Mouse (Mus musculus): ENCODE measurements around the gene Rabl6.

Rabl6 gene

GRCm38 (mm10) chr2:25607761-25608622 is at the start of gene Rabl6:
TSS of gene Rabl6 (minus strand) at chr2:25608521.
- peak; percentile 91 to 97 for DNase-seq (ENCODE audit: inconsistent age in 2 of 2, low spot score in 1 of 2)

GRCm38 (mm10) chr2:25657652-25658051 is 49.3 kb upstream of the Rabl6 start, which contains the start of gene Lcn5:
TSS of gene Lcn5 (plus strand) at chr2:25657952.
- no peak for DNase-seq (ENCODE audit: inconsistent age in 2 of 2, low spot score in 1 of 2)

DNA sequence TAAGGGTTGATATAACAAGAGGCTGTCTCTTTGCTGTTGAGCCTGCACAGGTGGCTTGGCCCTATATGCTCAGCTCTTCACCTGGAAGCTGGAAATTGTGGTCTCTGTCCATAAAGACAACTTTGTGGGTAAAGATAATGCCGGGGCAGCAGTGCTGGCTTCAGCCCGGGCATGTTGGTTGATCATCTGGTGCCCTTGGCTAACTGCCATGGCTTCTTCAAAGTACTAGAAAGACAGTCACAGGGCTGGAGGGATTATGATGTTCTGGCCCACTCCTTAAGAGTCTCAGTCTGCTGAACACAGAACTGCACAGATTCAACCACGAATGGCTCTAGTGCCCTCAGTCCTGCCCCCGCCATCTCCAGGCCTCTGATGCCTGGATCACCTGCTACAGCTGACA is 48.9 kb upstream of the Rabl6 start:
- peak; percentile 49 to 83 for DNase-seq (ENCODE audit: inconsistent age in 2 of 2, low spot score in 1 of 2)

- no peak for DNase-seq (ENCODE audit: inconsistent age in 2 of 2, low spot score in 1 of 2)
Observed at GRCm38 (mm10) chr2:25656691-25657090, 48.4 kb upstream of the Rabl6 start.

GRCm38 (mm10) chr2:25654502-25654901 is 46.2 kb upstream of the Rabl6 start:
- DNase-seq (ENCODE audit: inconsistent age in 2 of 2, low spot score in 1 of 2) = no peak

DNA sequence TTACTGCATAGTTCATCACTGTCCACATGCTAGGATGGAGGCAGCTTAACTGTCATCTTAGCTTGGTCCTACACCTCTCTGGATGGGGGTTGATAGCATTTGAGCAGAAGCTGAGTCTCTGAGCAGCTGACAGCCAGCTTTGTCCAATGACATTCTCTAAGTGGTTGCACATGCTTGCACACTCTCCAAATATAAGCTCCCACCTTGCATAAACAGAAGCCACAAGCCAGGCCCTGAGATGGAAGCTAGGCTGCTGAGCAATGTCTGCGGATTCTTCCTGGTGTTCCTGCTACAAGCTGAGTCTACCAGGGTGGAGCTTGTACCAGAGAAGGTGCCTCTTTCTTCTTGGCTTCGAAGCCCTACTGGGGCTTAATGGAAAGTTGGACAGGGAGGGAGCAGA is 44.6 kb upstream of the Rabl6 start, which contains the start of gene Lcn8:
Lcn8 (plus strand) TSS at position 219 of the 400 bp plus-strand sequence.
- DNase-seq (ENCODE audit: inconsistent age in 2 of 2, low spot score in 1 of 2) = no peak

DNA sequence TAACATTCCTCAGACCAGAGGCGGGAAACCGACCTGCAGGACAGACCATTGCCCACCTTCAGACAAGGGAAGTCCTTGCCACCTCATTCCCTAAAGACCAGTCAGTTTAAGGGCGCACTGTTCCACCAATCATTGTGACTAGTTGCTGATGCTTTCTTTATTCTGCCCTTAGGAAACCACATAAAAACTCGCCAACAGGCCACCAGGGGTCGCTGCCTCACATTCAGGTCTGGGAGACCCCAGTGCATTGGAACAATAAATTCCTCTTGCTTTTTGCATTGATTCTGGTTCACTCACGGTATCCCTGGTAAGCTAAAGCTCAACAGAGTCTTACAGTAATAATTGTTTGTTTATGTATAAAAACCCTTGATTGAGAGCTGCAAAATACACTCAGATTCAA is 31.6 kb upstream of the Rabl6 start:
- DNase-seq (ENCODE audit: inconsistent age in 2 of 2, low spot score in 1 of 2) = peak; percentile 50 to 80

DNA sequence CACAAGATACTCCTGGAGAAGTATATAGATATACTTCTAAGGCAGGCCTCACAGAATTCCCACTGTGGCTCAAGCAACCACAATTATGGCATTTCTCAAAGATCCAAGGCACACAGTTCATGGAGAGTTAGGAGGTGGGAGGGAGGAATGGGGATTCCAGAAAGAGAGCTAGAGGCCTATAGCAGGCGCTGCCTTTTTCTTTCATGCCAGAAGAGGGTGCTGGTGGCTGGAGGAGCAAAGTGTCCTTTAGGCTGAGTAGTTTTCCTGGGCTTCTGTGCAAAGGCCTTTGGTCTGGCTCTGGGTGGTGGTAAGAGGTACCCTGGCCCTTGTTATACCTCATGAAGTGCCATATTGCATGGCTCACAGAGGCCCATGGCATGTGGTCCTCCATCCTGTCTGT is 25.7 kb upstream of the Rabl6 start:
- DNase-seq (ENCODE audit: inconsistent age in 2 of 2, low spot score in 1 of 2) = peak in 1 of 2 experiments; percentile 81

DNA sequence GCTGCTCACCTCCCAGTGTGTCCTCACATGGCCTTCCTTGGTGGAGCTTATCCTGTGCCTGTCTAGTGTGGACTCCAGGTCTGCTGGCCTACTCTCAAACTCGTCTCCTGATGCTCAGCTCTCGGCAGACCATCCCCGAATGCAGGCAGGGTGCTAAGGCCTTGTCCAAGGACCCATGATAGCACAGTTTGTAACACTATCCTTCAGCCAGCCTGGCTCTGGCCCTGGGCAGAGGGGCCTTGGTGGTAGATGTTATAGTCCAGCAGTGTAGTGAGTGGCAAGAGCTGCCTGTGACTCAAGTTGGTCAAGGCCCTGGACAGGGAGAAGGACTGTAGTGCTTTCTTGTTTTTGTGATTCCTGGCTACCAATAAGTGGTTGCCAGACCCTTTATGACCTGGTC is 25.3 kb upstream of the Rabl6 start:
- peak; percentile 60 to 88 for DNase-seq (ENCODE audit: inconsistent age in 2 of 2, low spot score in 1 of 2)

DNA sequence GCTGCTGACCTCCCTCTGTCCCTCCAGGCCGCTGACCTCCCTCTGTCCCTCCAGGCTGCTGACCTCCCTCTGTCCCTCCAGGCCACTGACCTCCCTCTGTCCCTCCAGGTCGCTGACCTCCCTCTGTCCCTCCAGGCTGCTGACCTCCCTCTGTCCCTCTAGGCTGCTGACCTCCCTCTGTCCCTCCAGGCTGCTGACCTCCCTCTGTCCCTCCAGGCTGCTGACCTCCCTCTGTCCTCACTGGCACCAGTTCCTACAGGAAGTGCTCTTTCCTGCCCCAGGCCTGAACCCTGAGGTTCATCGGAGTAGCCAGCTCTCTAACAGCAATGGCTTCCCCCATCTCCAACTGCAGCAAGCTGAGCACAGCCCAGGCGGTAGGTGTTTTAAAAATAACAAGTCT is 20.4 kb upstream of the Rabl6 start:
- DNase-seq (ENCODE audit: inconsistent age in 2 of 2, low spot score in 1 of 2) = peak in 1 of 2 experiments; percentile 58

- no peak for DNase-seq (ENCODE audit: inconsistent age in 2 of 2, low spot score in 1 of 2)
Observed at GRCm38 (mm10) chr2:25627811-25628210, 19.5 kb upstream of the Rabl6 start, which contains the start of gene Fcna. TSS of gene Fcna (minus strand) at chr2:25628030.

DNA sequence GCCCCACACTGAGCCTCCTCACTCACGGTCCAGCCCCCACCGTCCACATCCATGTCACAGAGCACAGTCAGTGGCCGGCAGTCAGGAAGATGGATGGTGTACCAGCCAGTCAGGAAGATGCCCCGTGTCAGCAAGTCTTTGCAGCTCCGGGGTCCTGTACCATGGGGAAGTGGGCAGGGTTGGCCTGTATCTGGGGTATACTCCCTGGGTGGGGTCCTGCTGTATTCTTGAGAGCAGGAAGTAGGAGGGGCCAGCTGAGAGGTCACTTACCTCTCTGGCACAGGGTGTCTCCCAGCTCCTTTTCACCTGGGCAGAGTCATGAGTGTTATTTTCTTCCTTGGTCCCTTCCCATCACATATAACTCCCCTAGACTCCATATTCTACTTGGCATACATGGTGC is 17.7 kb upstream of the Rabl6 start:
- DNase-seq (ENCODE audit: inconsistent age in 2 of 2, low spot score in 1 of 2) = no peak

DNA sequence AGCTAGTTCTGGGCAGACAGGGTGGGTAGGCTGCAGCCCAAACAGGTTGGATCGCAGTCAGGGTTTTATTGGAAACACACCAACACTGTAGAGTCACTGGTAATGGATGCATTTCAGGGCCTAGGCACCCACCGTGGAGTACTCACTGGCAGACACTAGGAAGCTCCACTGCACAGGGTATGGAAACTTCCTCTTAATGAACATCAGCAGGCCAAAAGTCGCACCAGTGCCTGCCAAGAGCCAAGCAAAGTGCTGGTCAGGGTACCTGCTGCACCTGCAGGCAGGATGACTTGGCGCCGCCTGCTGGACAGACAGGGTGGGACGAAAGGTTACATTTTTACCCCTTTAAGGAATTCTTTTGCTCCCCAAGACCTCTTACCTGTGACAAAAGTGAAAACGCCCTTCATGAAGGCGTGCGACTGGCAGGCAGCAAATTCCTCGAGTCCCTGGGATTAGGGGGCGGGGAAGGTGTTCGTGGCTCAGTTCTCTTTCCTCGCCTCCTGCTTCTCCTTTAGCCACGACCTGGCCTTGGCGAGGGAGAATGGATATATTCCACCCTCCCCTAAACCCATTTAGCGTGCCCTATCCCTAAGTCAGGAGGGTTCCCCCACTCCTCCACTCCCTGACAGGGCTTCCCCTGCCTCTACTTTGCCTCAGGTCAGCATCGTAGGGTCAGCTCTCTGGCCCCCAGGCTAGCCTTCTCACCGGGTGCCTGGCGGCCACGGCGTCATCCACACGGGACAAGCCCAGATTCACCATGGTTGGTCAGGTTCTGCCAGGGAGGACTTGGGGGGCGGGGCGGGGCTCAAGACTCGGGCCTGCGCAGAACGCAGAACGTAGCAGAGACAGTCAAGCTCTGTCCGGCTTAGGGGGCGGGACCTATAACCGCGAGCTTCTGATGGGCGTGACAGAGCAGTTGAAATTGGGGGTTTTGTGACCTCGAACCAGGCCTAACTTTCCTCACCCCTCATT is 13.2 kb upstream of the Rabl6 start, which contains the start of gene Tmem141:
Tmem141 (minus strand) TSS at position 777 of the 972 bp plus-strand sequence.
- DNase-seq (ENCODE audit: inconsistent age in 2 of 2, low spot score in 1 of 2) = peak; percentile 95 to 97

- DNase-seq (ENCODE audit: inconsistent age in 2 of 2, low spot score in 1 of 2) = no peak
Observed at GRCm38 (mm10) chr2:25620852-25621228, 12.5 kb upstream of the Rabl6 start.

- DNase-seq (ENCODE audit: inconsistent age in 2 of 2, low spot score in 1 of 2) = no peak
Observed at GRCm38 (mm10) chr2:25620386-25620785, 12.1 kb upstream of the Rabl6 start.

- no peak for DNase-seq (ENCODE audit: inconsistent age in 2 of 2, low spot score in 1 of 2)
Observed at GRCm38 (mm10) chr2:25617578-25617977, 9.3 kb upstream of the Rabl6 start, which contains the start of gene Ccdc183. TSS of gene Ccdc183 (minus strand) at chr2:25617678.

DNA sequence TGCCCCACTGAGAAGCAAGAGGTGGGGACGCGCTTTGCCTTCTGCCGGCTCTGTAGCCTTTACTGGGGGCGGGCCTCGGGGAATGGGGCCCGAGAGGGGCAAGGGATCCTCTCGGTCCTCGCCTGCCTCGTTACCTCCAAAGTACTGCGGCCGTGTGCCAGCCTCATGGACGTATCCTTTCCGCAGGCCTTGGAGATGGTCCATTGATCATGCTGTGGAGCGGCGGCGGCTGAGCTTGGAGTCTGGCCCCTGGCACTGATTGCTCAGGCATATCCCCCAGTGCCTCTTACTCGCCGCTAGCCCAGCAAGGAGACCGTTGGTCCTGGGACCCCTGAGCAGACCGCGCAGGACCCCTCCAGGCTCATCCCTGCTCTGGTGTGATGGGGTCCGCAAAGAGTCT is 8.1 kb upstream of the Rabl6 start:
- DNase-seq (ENCODE audit: inconsistent age in 2 of 2, low spot score in 1 of 2) = no peak

- no peak for DNase-seq (ENCODE audit: inconsistent age in 2 of 2, low spot score in 1 of 2)
Observed at GRCm38 (mm10) chr2:25608671-25609070, 350 bp upstream of the Rabl6 start.

- DNase-seq (ENCODE audit: inconsistent age in 2 of 2, low spot score in 1 of 2) = no peak
Observed at GRCm38 (mm10) chr2:25602526-25602925, 5.8 kb downstream of the Rabl6 start.

DNA sequence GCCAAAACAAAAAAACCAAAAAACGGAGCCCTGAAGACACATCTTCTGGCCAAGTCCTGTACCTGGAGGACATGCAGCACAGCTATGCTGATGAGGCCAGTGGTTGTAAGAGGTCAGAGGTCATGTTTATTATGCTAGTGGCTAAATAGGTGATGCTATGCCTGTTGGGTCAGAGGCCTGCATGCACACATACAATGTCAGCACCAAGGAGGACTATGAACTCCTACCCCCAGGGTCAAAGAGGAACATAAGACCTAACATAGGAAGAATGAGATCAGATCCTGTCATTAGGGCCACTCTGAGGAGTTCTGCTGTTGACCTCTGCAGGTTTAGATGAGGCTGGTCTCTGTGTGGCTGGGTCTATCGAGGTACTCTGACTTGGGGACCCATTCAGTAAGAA is 8.3 kb downstream of the Rabl6 start:
- no peak for DNase-seq (ENCODE audit: inconsistent age in 2 of 2, low spot score in 1 of 2)

DNA sequence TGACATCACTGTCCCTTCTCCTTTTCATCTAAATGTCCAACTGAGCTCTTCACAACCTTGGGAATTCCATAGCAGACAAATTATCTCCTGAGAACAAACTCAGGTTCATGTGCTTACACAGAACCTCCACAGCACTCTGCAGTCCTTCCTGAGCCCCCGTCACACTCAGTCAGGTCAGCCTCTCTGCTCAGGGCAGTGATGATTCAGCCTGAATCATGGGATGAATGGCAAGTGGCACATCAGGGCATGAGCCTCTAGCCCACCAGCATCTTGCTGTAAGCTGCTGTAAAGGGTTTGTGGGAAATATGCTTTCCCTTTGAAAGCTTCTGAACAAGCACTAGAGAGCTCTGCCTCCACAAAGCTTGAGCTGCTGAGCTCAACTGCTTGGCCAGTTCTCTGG is 9.6 kb downstream of the Rabl6 start:
- DNase-seq (ENCODE audit: inconsistent age in 2 of 2, low spot score in 1 of 2) = peak in 1 of 2 experiments; percentile 62
